Mouse (Mus musculus) hindbrain, embryonic 16.5 days (tissue): Measurements from ENCODE around the gene Emilin3. TPM values are rescaled to one million over a fixed set of nuclear protein-coding genes. Genes with fewer than 3 reads are reported as not detected.
"Not testable (repeated sequence)": the region's sequence is repeated elsewhere in the genome, so short reads cannot be mapped to it uniquely, and the experiment has no call there.

Source experiments
- ATAC-seq: fragments of 200-750 bp; cut with Nextera tagmentation; 2 replicates; pipeline ENCODE4 v1.8.0; 2017; ENCODE audit warnings: moderate TSS enrichment, moderate library complexity
- H3K27ac ChIP-seq: fragments of 300-500 bp; sonication (generic); 2 replicates; pipeline ENCODE4 v1.5.1; 2014; ENCODE audit warnings: low read depth, mild to moderate bottlenecking, control low read depth, low read length, moderate library complexity
- H3K27me3 ChIP-seq: fragments of 300-500 bp; sonication (generic); replicated peaks from 2 replicates; pipeline ENCODE4 v1.6.1; 2014; ENCODE audit warnings: low read length; ENCODE audit not compliant: control insufficient read depth, insufficient read depth
- H3K36me3 ChIP-seq: fragments of 300-500 bp; sonication (generic); 2 replicates; pipeline ENCODE4 v1.6.1; 2014; ENCODE audit warnings: mild to moderate bottlenecking, low read length, moderate library complexity, mixed read lengths; ENCODE audit not compliant: control insufficient read depth, insufficient read depth
- H3K4me1 ChIP-seq: fragments of 300-500 bp; sonication (generic); 2 replicates; pipeline ENCODE4 v1.6.1; 2014; ENCODE audit warnings: low read depth, low read length; ENCODE audit not compliant: control insufficient read depth, insufficient read depth
- H3K4me2 ChIP-seq: fragments of 300-500 bp; sonication (generic); 2 replicates; pipeline ENCODE4 v1.6.1; 2014; ENCODE audit warnings: mild to moderate bottlenecking, low read length, control low read depth, moderate library complexity
- H3K4me3 ChIP-seq: fragments of 300-500 bp; sonication (generic); 2 replicates; pipeline ENCODE4 v1.5.1; 2014; ENCODE audit warnings: mild to moderate bottlenecking, low read length, control low read depth, moderate library complexity
- H3K9ac ChIP-seq: fragments of 300-500 bp; sonication (generic); 2 replicates; pipeline ENCODE4 v1.6.1; 2014; ENCODE audit warnings: low read depth, mild to moderate bottlenecking, control low read depth, low read length, moderate library complexity
- H3K9me3 ChIP-seq: fragments of 300-500 bp; sonication (generic); 2 replicates; pipeline ENCODE4 v1.6.1; 2014; ENCODE audit warnings: mild to moderate bottlenecking, low read length, moderate library complexity; ENCODE audit not compliant: control insufficient read depth
- WGBS: fragments of 180-500 bp; shearing (Covaris S2); extraction: QIAGEN DNeasy Blood & Tissue Kit; methylation state at CpG from one replicate; pipeline ENCODE4 v1.1.7; 2014; 5-methylcytosine and 5-hydroxymethylcytosine counted together
- polyA plus RNA-seq: library from polyadenylated mRNA; unstranded; fragments of >200 nt; fragmentation: Nextera tagmentation; extraction: Ambion mirVana; gene quantifications from 2 replicates; pipeline ENCODE4 v1.2.1, GENCODE M21; 2015

The Emilin3 gene
- 0.70 and 1.3 TPM in 2 replicates for polyA plus RNA-seq

GRCm38 (mm10) chr2:160912231-160912671, at the start of gene Emilin3:
Gene Emilin3 (minus strand): TSS chr2:160912328.
- peak; percentile 66; the same call in 1 of the 2 replicates for ATAC-seq
- Histone ChIP-seq H3K4me3 (peak within 1 kb of the TSS; percentile 48), H3K9me3 (no peaks in the 10 kb centered on the region), H3K36me3 (no peaks in the 10 kb centered on the region), H3K4me2 (peak within 1 kb of the TSS; percentile 84), H3K4me1 (peaks cover 12% of the 10 kb centered on the region), H3K27ac (no peak within 1 kb of the TSS), H3K27me3 (peaks cover 28% of the 10 kb centered on the region), H3K9ac (peak within 1 kb of the TSS; percentile 61)
- WGBS = 1% methylated on average over 37 of the region's 46 CpGs

GRCm38 (mm10) chr2:160960956-160961646, 49.0 kb upstream of the Emilin3 start:
- 92% methylated on average over 6 of the region's 6 CpGs for WGBS

DNA sequence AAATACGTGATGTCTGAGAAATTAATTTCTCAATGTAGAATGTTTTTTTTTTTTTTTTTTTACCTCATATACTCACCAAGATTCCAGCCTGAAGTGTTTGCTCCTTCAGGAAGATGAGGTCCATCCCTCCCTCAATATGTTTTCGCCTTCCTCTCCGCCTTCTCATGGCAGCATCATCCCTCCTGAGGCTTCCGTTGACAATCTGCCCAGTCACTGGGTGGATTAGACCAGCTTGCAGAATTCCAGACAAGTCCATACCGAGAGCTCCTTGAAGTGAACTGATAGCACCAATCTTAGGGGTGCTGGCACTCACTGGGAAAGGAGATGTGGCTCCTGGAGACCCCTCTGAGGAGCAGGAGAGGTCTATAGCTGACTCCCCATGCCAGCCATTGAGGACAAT, 47.8 kb upstream of the Emilin3 start:
- Histone ChIP-seq H3K27me3 (no peaks in the 10 kb centered on the region), H3K4me3 (no peak overlapping the region), H3K9ac (no peak overlapping the region), H3K4me1 (no peaks in the 10 kb centered on the region), H3K9me3 (no peaks in the 10 kb centered on the region), H3K36me3 (peaks cover 42% of the 10 kb centered on the region), H3K27ac (no peak overlapping the region), H3K4me2 (no peak overlapping the region)
- 95% methylated on average over 5 of the region's 5 CpGs for WGBS
- ATAC-seq = no peak

More at GRCm38 (mm10) chr2:160960956-160961646, 49.0 kb upstream of the Emilin3 start:
- H3K4me1 ChIP-seq = no peaks in the 10 kb centered on the region
- no peak overlapping the region for H3K27ac ChIP-seq
- H3K9ac ChIP-seq = no peak overlapping the region
- no peak overlapping the region for H3K4me2 ChIP-seq
- H3K9me3 ChIP-seq = no peaks in the 10 kb centered on the region
- H3K36me3 ChIP-seq = peaks cover 39% of the 10 kb centered on the region
- H3K4me3 ChIP-seq = no peak overlapping the region
- H3K27me3 ChIP-seq = no peaks in the 10 kb centered on the region
- ATAC-seq = no peak

- H3K27ac ChIP-seq = no peak overlapping the region
- peaks cover 44% of the 10 kb centered on the region for H3K36me3 ChIP-seq
- no peak overlapping the region for H3K4me3 ChIP-seq
- no peak overlapping the region for H3K9ac ChIP-seq
- no peaks in the 10 kb centered on the region for H3K27me3 ChIP-seq
- no peaks in the 10 kb centered on the region for H3K9me3 ChIP-seq
- 94% methylated on average over 5 of the region's 5 CpGs for WGBS
- no peak overlapping the region for H3K4me2 ChIP-seq
- ATAC-seq = no peak
- H3K4me1 ChIP-seq = no peaks in the 10 kb centered on the region
Observed at GRCm38 (mm10) chr2:160958737-160959136, 46.6 kb upstream of the Emilin3 start.

GRCm38 (mm10) chr2:160957801-160958200, 45.7 kb upstream of the Emilin3 start:
- ATAC-seq, H3K27ac ChIP-seq, H3K9ac ChIP-seq, H3K4me3 ChIP-seq, H3K9me3 ChIP-seq, H3K27me3 ChIP-seq, H3K4me2 ChIP-seq, H3K4me1 ChIP-seq: not testable (repeated sequence)
- peaks cover 43% of the 10 kb centered on the region for H3K36me3 ChIP-seq

DNA sequence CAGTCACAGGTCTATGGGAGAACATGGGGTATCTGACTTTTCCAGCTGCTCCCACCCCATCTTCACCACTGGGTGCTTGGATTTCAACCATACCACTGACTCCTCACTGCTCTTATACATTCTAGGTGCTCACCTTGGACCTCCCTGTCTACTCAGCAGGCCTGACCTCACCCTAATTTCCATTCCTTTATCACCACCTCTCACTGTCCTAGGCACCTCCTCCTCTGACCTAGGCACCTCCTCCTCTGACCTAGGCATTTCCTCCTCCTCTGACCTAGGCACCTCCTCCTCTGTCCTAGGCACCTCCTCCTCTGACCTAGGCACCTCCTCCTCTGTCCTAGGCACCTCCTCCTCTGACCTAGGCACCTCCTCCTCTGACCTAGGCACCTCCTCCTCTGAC, 45.2 kb upstream of the Emilin3 start:
- ATAC-seq = not testable (repeated sequence)

DNA sequence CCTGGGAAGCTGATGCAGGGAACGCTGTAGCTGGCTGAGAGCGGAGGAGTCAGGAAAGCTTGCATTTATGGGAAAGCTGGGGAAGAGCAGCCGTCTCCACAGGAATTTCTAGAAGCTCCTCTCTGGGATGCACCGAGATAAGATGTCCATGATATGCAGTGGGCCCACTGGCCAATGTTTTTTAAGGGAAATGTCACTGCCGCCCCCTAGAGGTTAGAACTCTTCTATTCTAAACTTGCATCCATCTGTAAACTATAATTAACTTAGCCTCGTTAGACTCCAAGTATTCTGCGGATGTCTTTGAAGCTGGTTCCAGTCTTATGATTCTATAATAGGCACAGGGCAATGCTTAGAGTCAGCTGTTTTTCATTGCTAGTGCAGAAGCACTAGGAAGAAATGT, 43.2 kb upstream of the Emilin3 start:
- H3K27me3 ChIP-seq = no peaks in the 10 kb centered on the region
- no peak overlapping the region for H3K9ac ChIP-seq
- H3K9me3 ChIP-seq = no peaks in the 10 kb centered on the region
- H3K4me1 ChIP-seq = no peaks in the 10 kb centered on the region
- ATAC-seq = no peak
- no peak overlapping the region for H3K27ac ChIP-seq
- peaks cover 34% of the 10 kb centered on the region for H3K36me3 ChIP-seq
- no peak overlapping the region for H3K4me2 ChIP-seq
- no peak overlapping the region for H3K4me3 ChIP-seq
- WGBS = 63% methylated on average over 7 of the region's 7 CpGs

More for the DNA sequence above, 45.2 kb upstream of the Emilin3 start:
- H3K4me2 ChIP-seq, H3K27ac ChIP-seq, H3K4me3 ChIP-seq, H3K9me3 ChIP-seq, H3K27me3 ChIP-seq, H3K4me1 ChIP-seq, H3K9ac ChIP-seq: not testable (repeated sequence)
- H3K36me3 ChIP-seq = peaks cover 38% of the 10 kb centered on the region

GRCm38 (mm10) chr2:160954541-160954940, 42.4 kb upstream of the Emilin3 start:
- no peak overlapping the region for H3K4me2 ChIP-seq
- H3K4me3 ChIP-seq = no peak overlapping the region
- H3K27ac ChIP-seq = no peak overlapping the region
- H3K4me1 ChIP-seq = no peaks in the 10 kb centered on the region
- no peak overlapping the region for H3K9ac ChIP-seq
- 87% methylated on average over 3 of the region's 3 CpGs for WGBS
- H3K9me3 ChIP-seq = no peaks in the 10 kb centered on the region
- H3K36me3 ChIP-seq = peaks cover 33% of the 10 kb centered on the region
- H3K27me3 ChIP-seq = no peaks in the 10 kb centered on the region
- no peak for ATAC-seq

GRCm38 (mm10) chr2:160953131-160953873, 41.2 kb upstream of the Emilin3 start:
- no peaks in the 10 kb centered on the region for H3K4me1 ChIP-seq
- 69% methylated on average over 7 of the region's 7 CpGs for WGBS
- no peak overlapping the region for H3K4me3 ChIP-seq
- no peaks in the 10 kb centered on the region for H3K27me3 ChIP-seq
- no peaks in the 10 kb centered on the region for H3K9me3 ChIP-seq
- H3K36me3 ChIP-seq = peaks cover 40% of the 10 kb centered on the region
- H3K9ac ChIP-seq = no peak overlapping the region; the same call in 1 of the 2 replicates
- 0 out of 2 replicates have a peak overlapping the region, but pooled peaks have one; percentile 23 for H3K27ac ChIP-seq
- peak; percentile 76 for ATAC-seq
- no peak overlapping the region for H3K4me2 ChIP-seq
